Mouse (Mus musculus) liver, adult 2 months (tissue): Measurements from ENCODE around the gene Pnmal1.

Experiments used
- CTCF ChIP-seq: fragments of 200-500 bp; IDR thresholded peaks from 2 replicates; pipeline ENCODE4 v1.5.1; 2011; ENCODE audit warnings: low read depth, low read length, control low read depth
- POLR2A ChIP-seq: fragments of 200-500 bp; IDR thresholded peaks from 2 replicates; pipeline ENCODE4 v1.6.1; 2011; ENCODE audit warnings: low read length, control low read depth; ENCODE audit not compliant: insufficient read depth; ENCODE audit errors: extremely low read depth

DNA sequence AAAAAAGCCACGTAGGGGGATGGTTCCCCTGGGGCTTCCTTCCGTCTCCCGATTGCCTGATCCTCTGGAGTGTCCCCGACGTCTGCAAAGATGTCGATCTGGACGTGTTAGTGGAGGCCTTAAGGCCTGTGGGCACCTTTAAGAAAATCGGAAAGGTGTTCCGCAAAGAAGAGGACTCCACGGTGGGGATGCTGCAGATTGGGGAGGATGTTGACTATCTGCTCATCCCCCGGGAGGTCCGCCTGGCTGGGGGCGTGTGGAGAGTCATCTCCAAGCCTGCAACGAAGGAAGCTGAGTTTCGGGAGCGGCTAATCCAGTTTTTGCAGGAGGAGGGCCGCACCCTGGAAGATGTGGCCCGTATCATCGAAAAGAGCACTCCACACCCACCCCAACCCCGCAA, 34.9 kb downstream of the Pnmal1 start:
- TF ChIP-seq CTCF = no peak
- no peak for TF ChIP-seq POLR2A
